Mouse (Mus musculus) hindbrain, embryonic 16.5 days (tissue): ENCODE data around the gene Cep135. TPM values are rescaled to one million over a fixed set of nuclear protein-coding genes. Genes with fewer than 3 reads are reported as not detected.

Experiments
- ATAC-seq: fragments of 200-750 bp; cut with Nextera tagmentation; 2 replicates; pipeline ENCODE4 v1.8.0; 2017; ENCODE audit warnings: moderate TSS enrichment, moderate library complexity
- H3K27ac ChIP-seq: fragments of 300-500 bp; sonication (generic); 2 replicates; pipeline ENCODE4 v1.5.1; 2014; ENCODE audit warnings: low read depth, mild to moderate bottlenecking, control low read depth, low read length, moderate library complexity
- H3K27me3 ChIP-seq: fragments of 300-500 bp; sonication (generic); replicated peaks from 2 replicates; pipeline ENCODE4 v1.6.1; 2014; ENCODE audit warnings: low read length; ENCODE audit not compliant: control insufficient read depth, insufficient read depth
- H3K36me3 ChIP-seq: fragments of 300-500 bp; sonication (generic); 2 replicates; pipeline ENCODE4 v1.6.1; 2014; ENCODE audit warnings: mild to moderate bottlenecking, low read length, moderate library complexity, mixed read lengths; ENCODE audit not compliant: control insufficient read depth, insufficient read depth
- H3K4me1 ChIP-seq: fragments of 300-500 bp; sonication (generic); 2 replicates; pipeline ENCODE4 v1.6.1; 2014; ENCODE audit warnings: low read depth, low read length; ENCODE audit not compliant: control insufficient read depth, insufficient read depth
- H3K4me2 ChIP-seq: fragments of 300-500 bp; sonication (generic); 2 replicates; pipeline ENCODE4 v1.6.1; 2014; ENCODE audit warnings: mild to moderate bottlenecking, low read length, control low read depth, moderate library complexity
- H3K4me3 ChIP-seq: fragments of 300-500 bp; sonication (generic); 2 replicates; pipeline ENCODE4 v1.5.1; 2014; ENCODE audit warnings: mild to moderate bottlenecking, low read length, control low read depth, moderate library complexity
- H3K9ac ChIP-seq: fragments of 300-500 bp; sonication (generic); 2 replicates; pipeline ENCODE4 v1.6.1; 2014; ENCODE audit warnings: low read depth, mild to moderate bottlenecking, control low read depth, low read length, moderate library complexity
- H3K9me3 ChIP-seq: fragments of 300-500 bp; sonication (generic); 2 replicates; pipeline ENCODE4 v1.6.1; 2014; ENCODE audit warnings: mild to moderate bottlenecking, low read length, moderate library complexity; ENCODE audit not compliant: control insufficient read depth
- WGBS: fragments of 180-500 bp; shearing (Covaris S2); extraction: QIAGEN DNeasy Blood & Tissue Kit; methylation state at CpG from one replicate; pipeline ENCODE4 v1.1.7; 2014; 5-methylcytosine and 5-hydroxymethylcytosine counted together
- polyA plus RNA-seq: library from polyadenylated mRNA; unstranded; fragments of >200 nt; fragmentation: Nextera tagmentation; extraction: Ambion mirVana; gene quantifications from 2 replicates; pipeline ENCODE4 v1.2.1, GENCODE M21; 2015

Gene Cep135
- polyA plus RNA-seq: 3.1 and 3.4 TPM in 2 replicates

DNA sequence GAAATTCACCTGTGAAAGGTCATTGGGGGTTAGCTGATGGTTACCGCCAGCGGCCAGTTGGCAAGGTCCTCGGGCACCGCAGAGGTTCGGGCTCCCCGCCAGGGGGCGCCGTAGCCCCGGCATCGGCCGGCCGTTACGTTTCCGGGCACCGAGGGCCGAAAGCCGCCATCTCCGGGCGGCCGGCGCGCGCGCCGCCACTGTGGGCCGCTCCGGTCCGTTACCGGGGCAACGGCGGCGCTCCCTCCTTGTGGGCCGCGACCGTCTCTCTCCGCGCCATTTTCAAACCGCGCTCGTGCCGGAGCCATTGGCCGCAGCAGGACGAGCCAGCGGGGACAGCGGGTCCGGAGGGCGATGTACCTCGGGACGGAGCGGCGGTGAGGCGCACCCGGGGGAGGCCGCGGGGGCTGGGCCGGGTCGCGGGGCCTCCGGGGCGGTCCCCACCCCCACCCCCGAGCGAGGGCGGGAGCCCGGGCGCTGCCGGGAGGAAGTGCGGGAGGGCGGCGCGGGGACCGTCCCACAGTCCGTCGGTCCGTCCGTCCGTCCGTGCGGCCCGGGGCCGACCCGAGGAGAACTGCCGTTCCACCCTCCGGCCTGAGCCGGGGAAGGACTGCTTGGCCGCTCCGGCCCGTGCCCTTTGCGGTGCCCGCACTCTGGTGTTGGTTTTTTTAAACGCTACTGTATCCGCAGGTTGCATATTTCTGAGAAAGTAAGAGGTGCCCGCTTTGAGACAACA is at the start of gene Cep135:
Gene Cep135, plus strand, starts transcription at position 148 of the 733 bp plus-strand sequence.
- H3K4me3 ChIP-seq: peak within 1 kb of the TSS; percentile 87
- H3K27me3 ChIP-seq: no peaks in the 10 kb centered on the region
- peak within 1 kb of the TSS; percentile 85 for H3K27ac ChIP-seq
- peaks cover 5% of the 10 kb centered on the region for H3K4me1 ChIP-seq
- no peaks in the 10 kb centered on the region for H3K9me3 ChIP-seq
- no peaks in the 10 kb centered on the region for H3K36me3 ChIP-seq
- peak within 1 kb of the TSS; percentile 64 for H3K4me2 ChIP-seq
- peak; percentile 99 for ATAC-seq
- under 1% methylated on average over 67 of the region's 92 CpGs for WGBS
- H3K9ac ChIP-seq: peak within 1 kb of the TSS; percentile 87

GRCm38 (mm10) chr5:76540181-76540580 is 48.3 kb upstream of the Cep135 start:
- Histone ChIP-seq H3K36me3 (peaks cover 54% of the 10 kb centered on the region), H3K27me3 (no peaks in the 10 kb centered on the region), H3K9ac (no peak overlapping the region), H3K4me2 (no peak overlapping the region), H3K4me1 (no peaks in the 10 kb centered on the region), H3K4me3 (no peak overlapping the region), H3K27ac (no peak overlapping the region), H3K9me3 (no peaks in the 10 kb centered on the region)
- 72% methylated on average over 8 of the region's 8 CpGs for WGBS
- ATAC-seq: no peak

DNA sequence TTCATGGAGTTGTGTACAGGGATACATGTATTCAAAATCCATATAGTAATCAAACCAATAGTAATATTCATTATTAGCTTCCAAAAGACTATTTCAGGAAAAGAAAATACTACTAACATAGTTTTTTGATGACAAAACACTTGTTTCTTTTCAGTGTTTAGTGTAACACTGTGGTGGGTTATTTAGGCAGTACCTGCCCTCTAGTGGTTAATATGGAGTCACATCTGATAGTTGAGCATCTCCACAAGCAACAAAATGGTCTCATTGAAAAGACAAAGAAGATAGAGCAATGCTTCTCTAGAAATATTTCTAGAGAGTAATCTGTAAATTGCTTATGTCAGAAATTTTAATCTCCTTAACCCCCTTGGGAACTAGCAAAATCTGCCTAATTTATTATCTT is 47.7 kb upstream of the Cep135 start:
- Histone ChIP-seq H3K9me3 (no peaks in the 10 kb centered on the region), H3K27ac (no peak overlapping the region), H3K27me3 (no peaks in the 10 kb centered on the region), H3K36me3 (peaks cover 50% of the 10 kb centered on the region), H3K4me3 (no peak overlapping the region), H3K9ac (no peak overlapping the region), H3K4me2 (no peak overlapping the region), H3K4me1 (no peaks in the 10 kb centered on the region)
- peak; percentile 71; the same call in 1 of the 2 replicates for ATAC-seq

DNA sequence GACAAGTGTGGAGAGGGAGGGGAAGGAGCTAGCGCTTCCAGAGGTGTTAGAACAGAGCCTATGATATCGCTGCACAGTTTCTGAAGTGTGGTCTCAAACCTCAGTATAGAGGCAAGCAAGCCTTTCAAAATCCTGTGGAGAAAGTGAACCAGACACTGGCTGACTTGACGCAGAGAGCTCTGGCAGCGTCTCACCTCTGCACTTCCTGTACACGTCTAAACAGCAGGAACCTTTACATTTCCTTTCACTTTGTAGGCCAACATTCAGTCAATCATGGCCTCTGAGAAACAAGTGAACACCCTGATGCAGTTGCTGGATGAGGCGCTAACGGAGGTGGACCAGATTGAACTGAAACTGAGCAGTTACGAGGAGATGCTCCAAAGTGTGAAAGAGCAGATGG is 45.3 kb upstream of the Cep135 start:
- no peak for ATAC-seq
- WGBS: 93% methylated on average over 8 of the region's 8 CpGs
- H3K9me3 ChIP-seq: no peaks in the 10 kb centered on the region
- H3K9ac ChIP-seq: no peak overlapping the region
- H3K27ac ChIP-seq: no peak overlapping the region
- H3K36me3 ChIP-seq: peaks cover 36% of the 10 kb centered on the region
- no peak overlapping the region for H3K4me3 ChIP-seq
- no peak overlapping the region for H3K4me2 ChIP-seq
- H3K27me3 ChIP-seq: no peaks in the 10 kb centered on the region
- H3K4me1 ChIP-seq: no peaks in the 10 kb centered on the region

DNA sequence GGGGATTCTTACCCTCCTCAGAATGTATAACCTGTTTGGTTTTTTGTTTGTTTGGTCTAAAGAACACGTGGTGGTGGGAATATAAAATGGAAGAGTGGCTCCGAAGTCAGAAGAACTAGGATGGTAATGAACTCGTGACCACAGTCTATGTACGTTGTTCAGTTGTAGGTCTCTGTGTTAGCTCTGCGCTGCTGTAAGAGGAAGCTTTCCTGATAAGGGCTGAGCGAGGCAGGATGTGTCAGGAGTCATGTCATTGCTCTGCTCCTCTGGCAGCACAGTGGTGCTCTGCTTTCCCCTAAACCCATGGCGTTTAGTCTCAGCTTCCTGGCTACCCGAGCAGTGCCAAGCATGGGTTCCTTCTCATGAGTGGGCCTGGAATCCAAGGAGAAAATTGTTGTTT is 38.1 kb upstream of the Cep135 start:
- Histone ChIP-seq H3K9ac (no peak overlapping the region), H3K4me3 (no peak overlapping the region), H3K4me2 (no peak overlapping the region), H3K9me3 (no peaks in the 10 kb centered on the region), H3K27ac (no peak overlapping the region), H3K36me3 (peaks cover 8% of the 10 kb centered on the region), H3K27me3 (no peaks in the 10 kb centered on the region), H3K4me1 (no peaks in the 10 kb centered on the region)
- 92% methylated on average over 8 of the region's 8 CpGs for WGBS
- ATAC-seq: no peak

DNA sequence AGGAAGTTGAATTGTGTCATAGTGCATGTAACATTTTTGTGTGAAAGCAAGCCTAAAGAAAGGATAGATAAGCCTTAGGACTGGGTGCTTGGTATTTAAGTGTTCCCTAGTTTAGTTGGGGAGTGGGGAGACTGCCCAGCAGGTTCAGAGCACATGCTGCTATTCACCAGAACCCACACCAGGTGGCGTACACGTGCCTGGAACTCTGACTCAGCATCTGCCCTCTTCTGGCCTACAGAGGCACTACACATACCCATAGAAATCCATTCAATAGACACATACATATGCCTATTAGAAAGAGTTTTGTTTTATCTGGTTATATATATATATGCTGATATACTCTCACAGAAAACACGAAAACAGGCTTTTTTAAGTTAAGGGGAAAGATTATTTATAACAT is 23.2 kb upstream of the Cep135 start:
- H3K36me3 ChIP-seq: peaks cover 53% of the 10 kb centered on the region
- no peaks in the 10 kb centered on the region for H3K9me3 ChIP-seq
- no peak overlapping the region for H3K4me2 ChIP-seq
- no peaks in the 10 kb centered on the region for H3K4me1 ChIP-seq
- 28% methylated on average over 3 of the region's 3 CpGs for WGBS
- H3K4me3 ChIP-seq: no peak overlapping the region
- no peaks in the 10 kb centered on the region for H3K27me3 ChIP-seq
- ATAC-seq: no peak
- H3K27ac ChIP-seq: no peak overlapping the region
- no peak overlapping the region for H3K9ac ChIP-seq

- Histone ChIP-seq H3K4me2 (no peak overlapping the region), H3K9me3 (no peaks in the 10 kb centered on the region), H3K36me3 (peaks cover 16% of the 10 kb centered on the region), H3K27ac (no peak overlapping the region), H3K27me3 (no peaks in the 10 kb centered on the region), H3K9ac (no peak overlapping the region), H3K4me1 (no peaks in the 10 kb centered on the region), H3K4me3 (no peak overlapping the region)
- 72% methylated on average over 7 of the region's 7 CpGs for WGBS
- ATAC-seq: no peak
Measured at GRCm38 (mm10) chr5:76574251-76574650, 14.2 kb upstream of the Cep135 start.

- H3K4me1 ChIP-seq: no peaks in the 10 kb centered on the region
- ATAC-seq: no peak
- no peak overlapping the region for H3K4me2 ChIP-seq
- H3K27me3 ChIP-seq: no peaks in the 10 kb centered on the region
- no peaks in the 10 kb centered on the region for H3K36me3 ChIP-seq
- 86% methylated on average over 3 of the region's 3 CpGs for WGBS
- no peak overlapping the region for H3K27ac ChIP-seq
- H3K9me3 ChIP-seq: no peaks in the 10 kb centered on the region
- H3K4me3 ChIP-seq: no peak overlapping the region
- no peak overlapping the region for H3K9ac ChIP-seq
Measured at GRCm38 (mm10) chr5:76577026-76577425, 11.5 kb upstream of the Cep135 start.

DNA sequence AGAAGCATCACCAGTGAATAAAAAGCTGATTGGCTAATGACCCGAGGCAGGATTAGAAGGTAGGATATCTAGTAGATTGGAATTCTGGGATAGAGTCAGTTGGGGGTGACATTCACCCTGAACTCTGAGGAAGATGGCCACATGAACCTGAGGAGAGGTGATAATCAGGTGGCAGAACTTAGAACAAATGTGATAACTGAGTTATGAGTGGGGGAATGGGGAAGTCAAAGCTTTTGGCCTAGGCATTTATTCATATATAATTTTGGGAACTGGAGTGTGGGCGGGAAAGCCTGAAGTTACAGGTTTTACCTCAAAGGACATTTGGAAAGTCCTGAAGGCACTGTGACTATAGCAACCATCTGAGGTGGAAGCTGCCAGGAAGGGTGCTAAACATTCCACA is 3.1 kb upstream of the Cep135 start:
- Histone ChIP-seq H3K4me1 (peaks cover 5% of the 10 kb centered on the region), H3K4me3 (no peak overlapping the region), H3K27ac (no peak overlapping the region), H3K9me3 (no peaks in the 10 kb centered on the region), H3K36me3 (no peaks in the 10 kb centered on the region), H3K9ac (no peak overlapping the region), H3K4me2 (no peak overlapping the region), H3K27me3 (no peaks in the 10 kb centered on the region)
- no peak for ATAC-seq
- WGBS: 90% methylated on average over 2 of the region's 2 CpGs
